Mouse (Mus musculus) MEL (cell line): ENCODE measurements around the gene Wasf2. TPM values are rescaled to one million over a fixed set of nuclear protein-coding genes. Genes with fewer than 3 reads are reported as not detected.

ENCODE experiments used
- DNase-seq: peaks from one replicate; pipeline ENCODE4 v3.0.0; 2011; ENCODE audit warnings: low read depth, low spot score
- H3K27ac ChIP-seq: 2 replicates; pipeline ENCODE4 v1.5.1; 2012; ENCODE audit warnings: low read depth, mild to moderate bottlenecking, control low read depth, low read length, moderate library complexity; ENCODE audit not compliant: control insufficient read depth
- H3K27me3 ChIP-seq, 2 experiments: fragments of 150-350 bp in 1 of 2; sonication (generic) in 1 of 2; 2 replicates each; pipeline ENCODE4 v1.6.1; 2012; ENCODE audit warnings: low read length in 2 of 2, mild to moderate bottlenecking in 2 of 2, improper control_type of control experiment in 1 of 2, moderate library complexity in 1 of 2; ENCODE audit not compliant: insufficient read depth in 2 of 2, control insufficient read depth in 1 of 2
- H3K36me3 ChIP-seq, 2 experiments: 2 replicates each; pipeline ENCODE4 v1.6.1; 2012 to 2014; ENCODE audit warnings: low read length in 2 of 2, improper control_type of control experiment in 1 of 2, inconsistent platforms in 1 of 2, mild to moderate bottlenecking in 1 of 2; ENCODE audit not compliant: insufficient read depth in 2 of 2, control insufficient read depth in 1 of 2
- H3K4me1 ChIP-seq, 2 experiments: fragments of 150-350 bp in 1 of 2; sonication (generic) in 1 of 2; 2 replicates each; pipeline ENCODE4 v1.6.1; 2012; ENCODE audit warnings: low read length in 2 of 2, improper control_type of control experiment in 1 of 2, mild to moderate bottlenecking in 1 of 2; ENCODE audit not compliant: insufficient read depth in 2 of 2, control insufficient read depth in 1 of 2
- H3K4me3 ChIP-seq, 2 experiments: fragments of 150-350 bp in 1 of 2; sonication (generic) in 1 of 2; 2 replicates each; pipeline ENCODE4 v1.5.1; 2012; ENCODE audit warnings: low read depth in 2 of 2, low read length in 2 of 2, mild to moderate bottlenecking in 2 of 2, moderate library complexity in 2 of 2, control low read depth in 1 of 2, improper control_type of control experiment in 1 of 2; ENCODE audit not compliant: control insufficient read depth in 1 of 2, insufficient read depth in 1 of 2
- H3K79me2 ChIP-seq: 2 replicates; pipeline ENCODE4 v1.6.1; 2012; ENCODE audit warnings: mild to moderate bottlenecking, low read length, moderate library complexity; ENCODE audit not compliant: control insufficient read depth, poor library complexity, insufficient read depth
- H3K9ac ChIP-seq: 2 replicates; pipeline ENCODE4 v1.6.1; 2012; ENCODE audit warnings: low read depth, mild to moderate bottlenecking, control low read depth, low read length, moderate library complexity; ENCODE audit not compliant: control insufficient read depth, poor library complexity, severe bottlenecking
- H3K9me3 ChIP-seq: fragments of 150-350 bp; sonication (generic); replicated peaks from 2 replicates; pipeline ENCODE4 v1.6.1; 2012; ENCODE audit warnings: mild to moderate bottlenecking, low read length, improper control_type of control experiment, moderate library complexity; ENCODE audit not compliant: insufficient read depth
- BHLHE40 ChIP-seq: IDR thresholded peaks from 2 replicates; pipeline ENCODE4 v1.6.1; 2012; ENCODE audit warnings: low read depth, mild to moderate bottlenecking, inconsistent platforms, low read length, improper control_type of control experiment, borderline replicate concordance
- CTCF ChIP-seq, 3 experiments: IDR thresholded peaks in 2 of 3; conservative IDR thresholded peaks in 1 of 3; 2 replicates each; pipeline ENCODE4 v1.5.1; 2011 to 2012; ENCODE audit warnings: low read length in 3 of 3, low read depth in 2 of 3, mild to moderate bottlenecking in 2 of 3, improper control_type of control experiment in 1 of 3, inconsistent platforms in 1 of 3, mixed read lengths in 1 of 3, moderate library complexity in 1 of 3; ENCODE audit not compliant: control insufficient read depth in 1 of 3, insufficient read depth in 1 of 3, poor library complexity in 1 of 3, severe bottlenecking in 1 of 3
- ELF1 ChIP-seq: IDR thresholded peaks from 2 replicates; pipeline ENCODE4 v1.6.1; 2014; ENCODE audit warnings: low read depth, mild to moderate bottlenecking, inconsistent platforms, low read length, improper control_type of control experiment, moderate library complexity
- ETS1 ChIP-seq: IDR thresholded peaks from 2 replicates; pipeline ENCODE4 v1.6.1; 2012; ENCODE audit warnings: low read depth, mild to moderate bottlenecking, inconsistent platforms, low read length, improper control_type of control experiment, moderate library complexity
- HCFC1 ChIP-seq: IDR thresholded peaks from 2 replicates; pipeline ENCODE4 v1.6.1; 2012; ENCODE audit warnings: low read depth, mild to moderate bottlenecking, inconsistent platforms, low read length, improper control_type of control experiment, moderate library complexity
- KAT2A ChIP-seq: conservative IDR thresholded peaks from 2 replicates; pipeline ENCODE4 v1.6.1; 2012; ENCODE audit warnings: low read depth, low read length, improper control_type of control experiment, inconsistent platforms
- NRF1 ChIP-seq: IDR thresholded peaks from 2 replicates; pipeline ENCODE4 v1.6.1; 2014; ENCODE audit warnings: low read depth, mild to moderate bottlenecking, inconsistent platforms, low read length, improper control_type of control experiment, moderate library complexity; ENCODE audit not compliant: poor library complexity, insufficient read depth, severe bottlenecking
- POLR2AphosphoS2 ChIP-seq: IDR thresholded peaks from 2 replicates; pipeline ENCODE4 v1.6.1; 2011; ENCODE audit warnings: low read length, improper control_type of control experiment
- RAD21 ChIP-seq: IDR thresholded peaks from 2 replicates; pipeline ENCODE4 v1.6.1; 2011; ENCODE audit warnings: mild to moderate bottlenecking, low read depth, low read length, improper control_type of control experiment
- RCOR1 ChIP-seq: IDR thresholded peaks from 2 replicates; pipeline ENCODE4 v1.6.1; 2012; ENCODE audit warnings: low read depth, mild to moderate bottlenecking, inconsistent platforms, low read length, improper control_type of control experiment
- SIN3A ChIP-seq: IDR thresholded peaks from 2 replicates; pipeline ENCODE4 v1.6.1; 2012; ENCODE audit warnings: low read length, improper control_type of control experiment, inconsistent platforms
- SMC3 ChIP-seq: IDR thresholded peaks from 2 replicates; pipeline ENCODE4 v1.6.1; 2011; ENCODE audit warnings: low read depth, low read length, improper control_type of control experiment
- USF1 ChIP-seq: IDR thresholded peaks from 2 replicates; pipeline ENCODE4 v1.6.1; 2014; ENCODE audit warnings: low read depth, mild to moderate bottlenecking, inconsistent platforms, low read length, improper control_type of control experiment, moderate library complexity
- USF2 ChIP-seq, 2 experiments: IDR thresholded peaks; 2 replicates each; pipeline ENCODE4 v1.6.1; 2011 to 2012; ENCODE audit warnings: improper control_type of control experiment in 2 of 2, low read length in 2 of 2, borderline replicate concordance in 1 of 2, inconsistent platforms in 1 of 2, low read depth in 1 of 2, mild to moderate bottlenecking in 1 of 2; ENCODE audit not compliant: insufficient read depth in 1 of 2
- ZKSCAN1 ChIP-seq: IDR thresholded peaks from 2 replicates; pipeline ENCODE4 v1.6.1; 2012; ENCODE audit warnings: low read depth, mild to moderate bottlenecking, inconsistent platforms, low read length, improper control_type of control experiment, moderate library complexity
- ZMIZ1 ChIP-seq: IDR thresholded peaks from 2 replicates; pipeline ENCODE4 v1.6.1; 2012; ENCODE audit warnings: low read depth, mild to moderate bottlenecking, inconsistent platforms, low read length, improper control_type of control experiment, moderate library complexity
- polyA plus RNA-seq, 2 experiments: library from polyadenylated mRNA; stranded (reverse) in 1 of 2; unstranded in 1 of 2; fragments of >175 nt in 1 of 2; fragments of >200 nt in 1 of 2; gene quantifications; 2 replicates each; pipeline versions ENCODE4 v1.2.1 to v1.2.4; 2012; ENCODE audit warnings: low replicate concordance in 2 of 2, low read depth in 1 of 2; ENCODE audit not compliant: insufficient read length in 2 of 2, insufficient read depth in 1 of 2, missing spikeins in 1 of 2
- total RNA-seq: library from RNA; depleted of rRNA; stranded (reverse); fragments of 300-350 nt; gene quantifications from 2 replicates; pipeline ENCODE4 v1.2.3, GENCODE M21; 2012

Gene Wasf2
- total and polyA plus RNA-seq, 3 experiments, result 16.4 to 53.7 TPM; not detected in 1

GRCm38 (mm10) chr4:133195014-133195413 is 64.7 kb downstream of the Wasf2 start:
- no peaks in the 10 kb centered on the region for H3K27me3 ChIP-seq
- no peaks in the 10 kb centered on the region for H3K79me2 ChIP-seq
- H3K36me3 ChIP-seq, result peaks cover 0 to 5% of the 10 kb centered on the region in 2 experiments; a peak in 2 of 4 replicates
- H3K4me3 ChIP-seq, result no peak overlapping the region
- no peaks in the 10 kb centered on the region for H3K4me1 ChIP-seq
- H3K9me3 ChIP-seq, result no peaks in the 10 kb centered on the region
- TF ChIP-seq ZKSCAN1 (no peak), BHLHE40 (no peak), CTCF (IDR thresholded peaks at IDR 0.05 in 2 of 3, conservative IDR thresholded peaks at IDR 0.05 in 1 of 3; ENCODE audit: control insufficient read depth in 1 of 3, insufficient read depth in 1 of 3, low read depth in 2 of 3, low read length in 3 of 3, poor library complexity in 1 of 3, severe bottlenecking in 1 of 3) (no peak), HCFC1 (no peak)
- no peak overlapping the region for H3K27ac ChIP-seq
- H3K9ac ChIP-seq, result no peak overlapping the region
- DNase-seq, result no peak

DNA sequence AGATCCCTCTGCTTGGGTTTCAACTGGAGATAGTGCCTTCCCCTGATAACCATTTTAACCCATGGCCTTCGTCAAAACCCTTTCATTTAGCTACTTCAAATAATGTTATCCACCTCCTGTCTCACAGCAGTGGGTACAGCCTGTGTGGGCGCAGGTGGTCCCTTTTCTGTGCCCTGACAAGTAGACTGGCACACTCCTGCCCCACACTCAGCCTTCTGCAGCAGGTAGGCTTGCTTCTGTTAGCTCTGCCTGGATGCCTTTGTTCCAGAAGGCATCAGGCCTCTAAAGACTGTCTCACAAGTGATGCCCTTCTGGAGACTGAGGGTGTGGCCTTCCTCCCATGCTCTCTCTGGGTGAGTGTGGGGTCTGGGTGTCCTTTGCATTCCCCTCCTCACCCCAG is 65.8 kb downstream of the Wasf2 start:
- TF ChIP-seq USF1, result no peak
- TF ChIP-seq RAD21, result no peak
- no peak for TF ChIP-seq POLR2AphosphoS2
- no peak for TF ChIP-seq ZMIZ1
- TF ChIP-seq, all 39 proteins: peak for 0
- DNase-seq, result no peak
- H3K36me3 ChIP-seq, result peaks cover 0 to 5% of the 10 kb centered on the region in 2 experiments; a peak in 2 of 4 replicates

GRCm38 (mm10) chr4:133196852-133197251 is 66.5 kb downstream of the Wasf2 start:
- Histone ChIP-seq H3K36me3 (peaks cover 0 to 2% of the 10 kb centered on the region in 2 experiments; a peak in 1 of 4 replicates), H3K9me3 (no peaks in the 10 kb centered on the region), H3K27ac (no peak overlapping the region), H3K9ac (no peak overlapping the region), H3K27me3 (no peaks in the 10 kb centered on the region), H3K79me2 (no peaks in the 10 kb centered on the region), H3K4me3 (no peak overlapping the region), H3K4me1 (no peaks in the 10 kb centered on the region)
- DNase-seq, result no peak
- TF ChIP-seq SMC3 (no peak), USF2 (IDR thresholded peaks at IDR 0.05; ENCODE audit: borderline replicate concordance in 1 of 2, insufficient read depth in 1 of 2, low read depth in 1 of 2, low read length in 2 of 2) (no peak), USF1 (no peak), POLR2AphosphoS2 (no peak), RCOR1 (no peak), ETS1 (no peak), NRF1 (no peak), CTCF (IDR thresholded peaks at IDR 0.05 in 2 of 3, conservative IDR thresholded peaks at IDR 0.05 in 1 of 3; ENCODE audit: control insufficient read depth in 1 of 3, insufficient read depth in 1 of 3, low read depth in 2 of 3, low read length in 3 of 3, poor library complexity in 1 of 3, severe bottlenecking in 1 of 3) (no peak), ZKSCAN1 (no peak), SIN3A (no peak), KAT2A (no peak), ELF1 (no peak)
- TF ChIP-seq, all 39 proteins: peak for 0

More for the DNA sequence above, 65.8 kb downstream of the Wasf2 start:
- no peak overlapping the region for H3K27ac ChIP-seq
- H3K27me3 ChIP-seq, result no peaks in the 10 kb centered on the region
- H3K4me1 ChIP-seq, result no peaks in the 10 kb centered on the region
- H3K79me2 ChIP-seq, result no peaks in the 10 kb centered on the region
- H3K9ac ChIP-seq, result no peak overlapping the region
- H3K9me3 ChIP-seq, result no peaks in the 10 kb centered on the region
- H3K4me3 ChIP-seq, result no peak overlapping the region
